Comparison of ENCODE assay signal across 8 mouse cellular contexts in the genomic region with DNA sequence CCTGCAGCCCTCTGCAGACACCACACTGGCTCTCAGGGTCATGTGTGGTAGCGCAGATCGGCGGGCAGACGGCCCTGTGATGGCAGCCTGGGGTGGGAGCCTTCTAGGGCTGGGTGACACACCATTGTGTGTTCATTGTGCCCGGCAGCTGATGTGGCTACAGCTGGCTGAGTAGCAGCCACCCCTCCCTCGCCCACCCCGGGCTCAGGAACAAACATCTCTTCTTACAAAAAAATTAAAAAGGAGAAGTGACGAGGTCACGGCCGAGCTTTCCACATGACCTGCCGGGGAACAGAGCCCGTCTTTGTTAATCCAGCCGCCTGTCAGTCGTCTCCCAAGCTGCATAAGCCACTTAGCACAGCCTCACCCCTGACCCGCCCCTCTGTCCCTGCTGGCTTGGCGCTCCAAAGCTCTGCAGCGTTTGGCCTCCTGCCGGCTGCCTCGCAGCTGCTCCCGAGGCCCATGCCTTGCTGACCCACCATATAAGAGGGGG.
A peak's percentile ranks its signal among the peaks of the same experiment; 100 is the strongest.
DNase-seq lines count a peak whose midpoint lies in the region; ATAC-seq and TF ChIP-seq lines count a peak whose summit lies in the region.

No protein-coding gene starts in this region.

- TF ChIP-seq CTCF in heart, postnatal 0 days (IDR thresholded peaks at IDR 0.05; ENCODE audit: low read depth) = peak; percentile 22

- peak; percentile 79 for ATAC-seq in embryonic facial prominence, embryonic 11.5 days (replicated peaks; ENCODE audit: insufficient number of reproducible peaks, low FRiP score, low TSS enrichment, low read depth)
- peak; percentile 45 for ATAC-seq in heart, postnatal 0 days (ENCODE audit: insufficient read depth, low read depth)

- H3K9ac ChIP-seq in embryonic facial prominence, embryonic 11.5 days (replicated peaks; ENCODE audit: low read length) = peak overlapping the region; percentile 32
- no peak overlapping the region for H3K9ac ChIP-seq in heart, postnatal 0 days (replicated peaks; ENCODE audit: low read depth, low read length)

- 2% methylated on average over 20 of the region's 20 CpGs for WGBS in embryonic facial prominence, embryonic 11.5 days
- WGBS in heart, postnatal 0 days = 19% methylated on average over 20 of the region's 20 CpGs

- H3K4me2 ChIP-seq in embryonic facial prominence, embryonic 11.5 days (ENCODE audit: low read depth, low read length) = peak overlapping the region; percentile 10; the same call in 1 of the 2 replicates
- H3K4me2 ChIP-seq in heart, postnatal 0 days (ENCODE audit: low read depth, low read length) = peak overlapping the region; percentile 6; the same call in 1 of the 2 replicates

- H3K36me3 ChIP-seq in embryonic facial prominence, embryonic 11.5 days (replicated peaks; ENCODE audit: control insufficient read depth, insufficient read depth, low read depth, low read length) = no peaks in the 10 kb centered on the region
- no peaks in the 10 kb centered on the region for H3K36me3 ChIP-seq in heart, postnatal 0 days (replicated peaks; ENCODE audit: control insufficient read depth, insufficient read depth, low read length)

- TF ChIP-seq EP300 in heart, postnatal 0 days (IDR thresholded peaks at IDR 0.05; ENCODE audit: low read depth) = no peak

- intact Hi-C loops in left cerebral cortex, postnatal 36 days (cut with DNase I) = loop anchor here (5.0 kb wide), 1 partner anchor 39 kb away; no protein-coding TSS in a partner anchor

- H3K27ac ChIP-seq in embryonic facial prominence, embryonic 11.5 days (replicated peaks; ENCODE audit: low read depth, low read length) = peak overlapping the region; percentile 80
- H3K27ac ChIP-seq in heart, postnatal 0 days (ENCODE audit: low read depth) = peak overlapping the region; percentile 9; the same call in 1 of the 2 replicates

- H3K4me1 ChIP-seq in embryonic facial prominence, embryonic 11.5 days (ENCODE audit: control insufficient read depth, insufficient read depth, low read length) = peaks cover 17% of the 10 kb centered on the region
- H3K4me1 ChIP-seq in heart, postnatal 0 days (ENCODE audit: control insufficient read depth, insufficient read depth) = peaks cover 18% of the 10 kb centered on the region

- H3K9me3 ChIP-seq in embryonic facial prominence, embryonic 11.5 days (replicated peaks; ENCODE audit: control insufficient read depth, low read length) = no peaks in the 10 kb centered on the region
- no peaks in the 10 kb centered on the region for H3K9me3 ChIP-seq in heart, postnatal 0 days (replicated peaks; ENCODE audit: control insufficient read depth, low read length)

- peak; percentile 76 for DNase-seq in left cerebral cortex, adult 11 months (ENCODE audit: low spot score)
- no peak for DNase-seq in left cerebral cortex, postnatal 36 days (ENCODE audit: low spot score in 2 of 2)
- DNase-seq in embryonic facial prominence, embryonic 11.5 days (ENCODE audit: low spot score) = peak; percentile 83
- peak; percentile 74 for DNase-seq in heart, postnatal 0 days (ENCODE audit: low spot score)
- peak; percentile 69 to 75 for DNase-seq in kidney, postnatal 36 days
- peak; percentile 68 for DNase-seq in lung, postnatal 14 days
- DNase-seq in retina, embryonic 14.5 days (ENCODE audit: low spot score) = peak; percentile 93
- no peak for DNase-seq in urinary bladder, postnatal 25 days (ENCODE audit: low spot score)

- H3K27me3 ChIP-seq in embryonic facial prominence, embryonic 11.5 days (ENCODE audit: control insufficient read depth, insufficient read depth, low read length) = no peaks in the 10 kb centered on the region
- H3K27me3 ChIP-seq in heart, postnatal 0 days (ENCODE audit: control insufficient read depth, insufficient read depth, low read length) = no peaks in the 10 kb centered on the region

- H3K4me3 ChIP-seq in embryonic facial prominence, embryonic 11.5 days (ENCODE audit: low read depth, low read length) = no peak overlapping the region
- H3K4me3 ChIP-seq in heart, postnatal 0 days (ENCODE audit: low read depth, low read length) = no peak overlapping the region

Comparison
In these comparisons a context has a peak if more than half of its experiments do, and no peak if none do; other contexts are left out.
1. DNase-seq: peak in left cerebral cortex, adult 11 months (single experiment), embryonic facial prominence, embryonic 11.5 days (single experiment), heart, postnatal 0 days (single experiment), kidney, postnatal 36 days (2 of 2), lung, postnatal 14 days (single experiment) and retina, embryonic 14.5 days (single experiment); none in left cerebral cortex, postnatal 36 days (0 of 2) and urinary bladder, postnatal 25 days (single experiment).